Mouse (Mus musculus) midbrain, embryonic 14.5 days (tissue): ENCODE data around the gene Prkrip1. TPM values are rescaled to one million over a fixed set of nuclear protein-coding genes. Genes with fewer than 3 reads are reported as not detected.
A peak's percentile ranks its signal among the peaks of the same experiment; 100 is the strongest.

Source experiments
- ATAC-seq: fragments of 200-750 bp; cut with Nextera tagmentation; 2 replicates; pipeline ENCODE4 v1.8.0; 2017; ENCODE audit warnings: moderate number of reproducible peaks, moderate library complexity; ENCODE audit not compliant: low FRiP score, low TSS enrichment
- DNase-seq: peaks from one replicate; pipeline ENCODE4 v3.0.0-alpha.2; 2015
- H3K27ac ChIP-seq: fragments of 300-500 bp; sonication (generic); replicated peaks from 2 replicates; pipeline ENCODE4 v1.5.1; 2014; ENCODE audit warnings: mild to moderate bottlenecking, low read depth, low read length, moderate library complexity
- H3K27me3 ChIP-seq: fragments of 300-500 bp; sonication (generic); 2 replicates; pipeline ENCODE4 v1.6.1; 2014; ENCODE audit warnings: low read length, control low read depth, mixed read lengths; ENCODE audit not compliant: control insufficient read depth, insufficient read depth
- H3K36me3 ChIP-seq: fragments of 300-500 bp; sonication (generic); 2 replicates; pipeline ENCODE4 v1.6.1; 2014; ENCODE audit warnings: low read length, control low read depth; ENCODE audit not compliant: control insufficient read depth, insufficient read depth
- H3K4me1 ChIP-seq: fragments of 300-500 bp; sonication (generic); 2 replicates; pipeline ENCODE4 v1.6.1; 2014; ENCODE audit warnings: mild to moderate bottlenecking, antibody characterized with exemption, low read length, control low read depth; ENCODE audit not compliant: control insufficient read depth, insufficient read depth
- H3K4me2 ChIP-seq: fragments of 300-500 bp; sonication (generic); 2 replicates; pipeline ENCODE4 v1.6.1; 2014; ENCODE audit warnings: mild to moderate bottlenecking, low read length, moderate library complexity
- H3K4me3 ChIP-seq: fragments of 300-500 bp; sonication (generic); replicated peaks from 2 replicates; pipeline ENCODE4 v1.5.1; 2014; ENCODE audit warnings: low read depth, low read length
- H3K9ac ChIP-seq: fragments of 300-500 bp; sonication (generic); replicated peaks from 2 replicates; pipeline ENCODE4 v1.6.1; 2014; ENCODE audit warnings: mild to moderate bottlenecking, low read length, moderate library complexity
- H3K9me3 ChIP-seq: fragments of 300-500 bp; sonication (generic); 2 replicates; pipeline ENCODE4 v1.6.1; 2016; ENCODE audit warnings: low read length, control low read depth, mixed read lengths; ENCODE audit not compliant: control insufficient read depth
- WGBS: fragments of 180-500 bp; shearing (Covaris S2); extraction: QIAGEN DNeasy Blood & Tissue Kit; methylation state at CpG from one replicate; pipeline ENCODE4 v1.1.7; 2014; 5-methylcytosine and 5-hydroxymethylcytosine counted together
- polyA plus RNA-seq: library from polyadenylated mRNA; unstranded; fragments of >200 nt; fragmentation: Nextera tagmentation; extraction: Ambion mirVana; gene quantifications from 2 replicates; pipeline ENCODE4 v1.2.1, GENCODE M21; 2014

The Prkrip1 gene
- 60.8 and 67.1 TPM in 2 replicates for polyA plus RNA-seq

DNA sequence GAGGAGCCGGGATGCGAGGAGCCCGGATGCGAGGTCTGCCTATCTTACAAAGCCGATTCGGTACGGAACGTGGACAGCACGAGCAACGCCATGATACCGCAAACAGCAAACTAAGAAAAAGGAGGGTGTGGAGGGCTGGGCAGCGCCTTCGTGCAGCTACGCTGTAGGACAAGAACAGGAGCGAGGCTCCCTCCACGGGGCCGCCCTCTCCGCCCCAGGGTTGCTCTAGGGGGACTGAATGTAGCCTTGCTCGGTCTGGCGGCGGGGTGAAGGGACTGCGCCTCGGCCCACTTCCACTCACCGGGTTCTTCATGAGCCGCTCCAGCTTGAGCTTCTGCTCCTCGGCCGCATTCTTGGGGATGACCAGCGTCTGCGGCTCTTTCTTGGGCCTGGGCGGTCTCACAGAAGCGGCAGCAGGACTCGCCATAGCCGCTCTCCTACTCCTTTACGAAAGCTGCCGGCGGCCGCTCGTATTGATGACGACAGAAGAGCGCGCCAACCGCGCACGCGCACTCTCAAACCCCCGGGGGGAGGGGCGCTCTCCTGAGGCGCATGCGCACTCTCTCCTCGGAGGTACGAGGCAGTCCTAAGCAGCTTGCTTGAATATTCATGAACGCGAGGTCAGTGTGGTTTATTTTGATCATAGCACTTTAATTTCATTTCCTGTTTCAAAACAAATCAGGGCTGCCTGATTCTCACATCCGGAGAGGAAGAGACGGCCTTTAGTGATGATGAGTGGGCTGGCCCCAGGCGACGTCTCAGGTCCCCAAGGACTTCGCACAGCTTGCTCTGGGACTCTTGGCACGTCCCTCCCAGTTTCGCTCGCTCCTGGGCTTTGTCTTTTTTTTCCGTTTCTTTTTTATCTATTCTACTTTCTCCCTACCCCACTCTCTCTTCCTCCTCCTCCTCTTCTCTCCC is at the start of gene Prkrip1:
Gene Prkrip1, minus strand, starts transcription at position 490 of the 918 bp plus-strand sequence.
- H3K4me2 ChIP-seq = peak within 1 kb of the TSS; percentile 76
- no peaks in the 10 kb centered on the region for H3K9me3 ChIP-seq
- peak within 1 kb of the TSS; percentile 75 for H3K27ac ChIP-seq
- H3K36me3 ChIP-seq = peaks cover 33% of the 10 kb centered on the region
- H3K9ac ChIP-seq = peak within 1 kb of the TSS; percentile 59
- ATAC-seq (peak; percentile 85), DNase-seq (peak; percentile 99)
- peaks cover 4% of the 10 kb centered on the region for H3K4me1 ChIP-seq
- no peaks in the 10 kb centered on the region for H3K27me3 ChIP-seq
- H3K4me3 ChIP-seq = peak within 1 kb of the TSS; percentile 58
- under 1% methylated on average over 62 of the region's 62 CpGs for WGBS

- 61% methylated on average over 6 of the region's 6 CpGs for WGBS
- DNase-seq = no peak
Measured at GRCm38 (mm10) chr5:136248441-136248840, 49.7 kb upstream of the Prkrip1 start.

DNA sequence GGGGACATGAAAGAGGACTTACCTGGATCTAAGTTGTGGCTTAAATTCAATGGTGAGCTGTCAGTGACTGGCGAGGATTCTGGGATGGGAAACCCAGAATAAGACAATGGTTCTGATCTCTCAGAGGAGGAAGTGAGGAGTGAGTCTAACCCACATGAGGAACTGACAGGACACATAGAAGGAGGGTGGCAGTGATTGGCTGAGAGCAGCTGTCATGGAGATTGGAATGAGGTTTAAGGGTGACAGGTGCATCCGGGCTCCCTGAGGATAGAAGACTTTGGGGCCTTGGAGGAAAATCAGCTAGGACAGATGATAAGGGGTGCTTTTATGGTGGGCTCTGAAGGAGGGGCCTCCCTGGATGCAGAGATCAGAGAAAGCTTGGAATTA is 47.7 kb upstream of the Prkrip1 start, which contains the start of gene Sh2b2:
Gene Sh2b2, minus strand, starts transcription at position 105 of the 387 bp plus-strand sequence.
- Histone ChIP-seq H3K9me3 (no peaks in the 10 kb centered on the region), H3K4me3 (peak within 1 kb of the TSS; percentile 82), H3K36me3 (0 out of 2 replicates have a peak, but pooled peaks cover 4% of the 10 kb centered on the region), H3K27me3 (no peaks in the 10 kb centered on the region), H3K9ac (peak within 1 kb of the TSS; percentile 85), H3K27ac (peak within 1 kb of the TSS; percentile 89; the same call in 1 of the 2 replicates), H3K4me2 (peak within 1 kb of the TSS; percentile 78), H3K4me1 (peaks cover 15% of the 10 kb centered on the region)
- WGBS = 83% methylated on average over 2 of the region's 2 CpGs
- ATAC-seq (no peak), DNase-seq (no peak)

More at GRCm38 (mm10) chr5:136248441-136248840, 49.7 kb upstream of the Prkrip1 start:
- Histone ChIP-seq H3K9ac (no peak overlapping the region), H3K27me3 (no peaks in the 10 kb centered on the region), H3K4me3 (no peak overlapping the region), H3K9me3 (no peaks in the 10 kb centered on the region), H3K4me1 (peaks cover 6% of the 10 kb centered on the region; the same call in 1 of the 2 replicates), H3K4me2 (no peak overlapping the region), H3K27ac (no peak overlapping the region), H3K36me3 (0 out of 2 replicates have a peak, but pooled peaks cover 5% of the 10 kb centered on the region)
- ATAC-seq = no peak

DNA sequence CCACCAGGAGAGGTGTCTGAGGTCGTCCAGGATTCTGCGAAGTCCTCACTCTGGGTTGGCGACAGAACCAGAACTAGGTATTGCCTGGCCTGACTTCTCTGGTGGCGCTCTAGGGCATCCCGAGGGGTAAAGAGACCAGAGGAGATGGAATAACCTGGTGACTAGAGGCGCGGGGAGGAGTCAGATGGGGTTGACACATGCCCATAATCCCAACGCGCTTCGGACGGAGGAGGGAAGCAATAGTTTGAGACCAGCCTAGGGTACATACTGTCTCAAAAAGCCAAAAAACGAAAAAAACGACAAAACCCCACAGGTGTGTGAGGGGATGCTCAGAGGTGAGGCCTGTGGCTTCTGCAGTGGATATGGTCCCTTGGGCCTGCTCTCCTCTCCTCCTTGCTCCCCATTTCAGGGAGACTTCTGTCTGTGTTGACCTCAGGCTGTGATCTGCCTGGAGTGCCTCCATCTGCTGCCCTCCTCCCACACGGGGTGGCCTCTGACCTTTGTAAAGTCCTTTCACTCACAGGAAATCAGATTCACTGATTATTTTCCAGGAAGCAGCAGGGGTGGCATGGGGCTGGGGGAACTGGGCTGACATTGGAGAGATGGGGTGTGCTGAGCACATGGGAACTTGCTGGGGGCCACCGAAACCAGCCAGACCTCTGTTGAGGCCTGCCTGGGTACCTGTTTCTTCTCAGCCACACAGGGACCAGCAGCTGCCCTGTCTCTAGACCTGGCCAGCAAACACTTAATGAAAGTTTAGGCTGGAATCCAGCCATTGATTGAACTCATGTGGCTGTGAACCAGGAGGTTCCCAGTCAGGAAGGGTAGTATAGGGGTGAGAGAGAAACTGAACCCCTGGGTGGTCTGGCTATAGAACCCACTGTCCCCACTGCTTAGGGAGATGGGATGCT is 47.0 kb upstream of the Prkrip1 start:
- Histone ChIP-seq H3K27ac (peak overlapping the region; percentile 89; the same call in 1 of the 2 replicates), H3K27me3 (no peaks in the 10 kb centered on the region), H3K4me3 (peak overlapping the region; percentile 82), H3K36me3 (no peaks in the 10 kb centered on the region), H3K4me2 (peak overlapping the region; percentile 78), H3K9me3 (no peaks in the 10 kb centered on the region), H3K4me1 (peaks cover 15% of the 10 kb centered on the region), H3K9ac (peak overlapping the region; percentile 85)
- WGBS = 13% methylated on average over 15 of the region's 15 CpGs
- DNase-seq (no peak), ATAC-seq (no peak)

- H3K9ac ChIP-seq = peak overlapping the region; percentile 85
- H3K4me3 ChIP-seq = peak overlapping the region; percentile 82
- no peaks in the 10 kb centered on the region for H3K27me3 ChIP-seq
- peak; percentile 73 for ATAC-seq
- H3K27ac ChIP-seq = peak overlapping the region; percentile 89
- peak overlapping the region; percentile 78 for H3K4me2 ChIP-seq
- H3K36me3 ChIP-seq = no peaks in the 10 kb centered on the region
- no peaks in the 10 kb centered on the region for H3K9me3 ChIP-seq
- H3K4me1 ChIP-seq = peaks cover 15% of the 10 kb centered on the region
- DNase-seq = peak; percentile 95
- WGBS = under 1% methylated on average over 47 of the region's 57 CpGs
Measured at GRCm38 (mm10) chr5:136244762-136245540, 46.2 kb upstream of the Prkrip1 start.

GRCm38 (mm10) chr5:136243851-136244761 is 45.3 kb upstream of the Prkrip1 start:
- Histone ChIP-seq H3K36me3 (no peaks in the 10 kb centered on the region), H3K9me3 (no peaks in the 10 kb centered on the region), H3K27ac (peak overlapping the region; percentile 89), H3K4me3 (peak overlapping the region; percentile 82), H3K27me3 (no peaks in the 10 kb centered on the region), H3K9ac (peak overlapping the region; percentile 85), H3K4me2 (peak overlapping the region; percentile 78), H3K4me1 (peaks cover 15% of the 10 kb centered on the region)
- under 1% methylated on average over 67 of the region's 67 CpGs for WGBS
- ATAC-seq (peak; percentile 55), DNase-seq (peak; percentile 74)

DNA sequence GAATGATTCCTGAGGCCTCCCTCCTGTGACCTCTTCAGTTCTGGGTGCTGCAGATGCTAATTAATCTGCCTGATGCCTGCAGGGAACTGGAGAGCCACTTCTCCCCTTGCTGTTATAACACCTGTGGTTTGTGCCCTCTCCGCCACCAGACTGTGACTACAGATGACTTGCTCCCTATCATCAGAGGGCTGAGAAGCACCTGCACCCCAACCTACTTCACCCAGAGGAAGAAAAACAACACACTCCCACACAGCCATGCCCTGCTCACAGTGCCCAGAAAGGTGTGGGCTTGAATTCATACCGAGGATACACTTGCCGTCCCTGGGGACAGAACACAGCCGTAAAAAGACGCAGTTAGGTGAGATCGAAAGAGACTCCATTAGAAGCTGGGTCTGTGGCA is 42.4 kb upstream of the Prkrip1 start:
- no peak for DNase-seq
- Histone ChIP-seq H3K27ac (no peak overlapping the region), H3K4me1 (peaks cover 28% of the 10 kb centered on the region), H3K4me3 (no peak overlapping the region), H3K36me3 (no peaks in the 10 kb centered on the region), H3K9me3 (no peaks in the 10 kb centered on the region), H3K27me3 (no peaks in the 10 kb centered on the region), H3K4me2 (no peak overlapping the region), H3K9ac (no peak overlapping the region)
- ATAC-seq = no peak
- 80% methylated on average over 6 of the region's 6 CpGs for WGBS
